Mouse (Mus musculus) effector memory CD4-positive, alpha-beta T cell, adult 5 months (primary cell): ENCODE results near the gene Eef1akmt1. TPM values are rescaled to one million over a fixed set of nuclear protein-coding genes. Genes with fewer than 3 reads are reported as not detected.

Experiments
- polyA plus RNA-seq: library from polyadenylated mRNA; unstranded; fragments of 100-300 nt; shearing (Covaris generic); gene quantifications from one replicate; pipeline ENCODE4 v1.2.1, GENCODE M21; 2017

Gene Eef1akmt1
- 15.7 TPM for polyA plus RNA-seq

GRCm38 (mm10) chr14:57571155-57572133 lies at the start of gene Eef1akmt1:
Eef1akmt1 (minus strand) TSS chr14:57571612.

GRCm38 (mm10) chr14:57524671-57525387 lies 46.6 kb downstream of the Eef1akmt1 start, which contains the start of gene Il17d:
Il17d (plus strand) TSS chr14:57524777.

Other genes starting within 250 kb of the Eef1akmt1 start
- gene Cryl1, start 173.1 kb downstream of the Eef1akmt1 start, polyA plus RNA-seq, result 15.3 TPM
- 1.5 TPM for gene Ift88, start 147.6 kb downstream of the Eef1akmt1 start, polyA plus RNA-seq
- not detected for gene Il17d, start 46.8 kb downstream of the Eef1akmt1 start, polyA plus RNA-seq
- 39.4 TPM for gene Xpo4, start 93.8 kb upstream of the Eef1akmt1 start, polyA plus RNA-seq
- not detected for gene Gm49361, start 174.5 kb upstream of the Eef1akmt1 start, polyA plus RNA-seq
- gene Lats2, start 186.8 kb upstream of the Eef1akmt1 start, polyA plus RNA-seq, result 110 TPM
- 298 TPM for gene Sap18, start 226.6 kb upstream of the Eef1akmt1 start, polyA plus RNA-seq